In the genomic region with DNA sequence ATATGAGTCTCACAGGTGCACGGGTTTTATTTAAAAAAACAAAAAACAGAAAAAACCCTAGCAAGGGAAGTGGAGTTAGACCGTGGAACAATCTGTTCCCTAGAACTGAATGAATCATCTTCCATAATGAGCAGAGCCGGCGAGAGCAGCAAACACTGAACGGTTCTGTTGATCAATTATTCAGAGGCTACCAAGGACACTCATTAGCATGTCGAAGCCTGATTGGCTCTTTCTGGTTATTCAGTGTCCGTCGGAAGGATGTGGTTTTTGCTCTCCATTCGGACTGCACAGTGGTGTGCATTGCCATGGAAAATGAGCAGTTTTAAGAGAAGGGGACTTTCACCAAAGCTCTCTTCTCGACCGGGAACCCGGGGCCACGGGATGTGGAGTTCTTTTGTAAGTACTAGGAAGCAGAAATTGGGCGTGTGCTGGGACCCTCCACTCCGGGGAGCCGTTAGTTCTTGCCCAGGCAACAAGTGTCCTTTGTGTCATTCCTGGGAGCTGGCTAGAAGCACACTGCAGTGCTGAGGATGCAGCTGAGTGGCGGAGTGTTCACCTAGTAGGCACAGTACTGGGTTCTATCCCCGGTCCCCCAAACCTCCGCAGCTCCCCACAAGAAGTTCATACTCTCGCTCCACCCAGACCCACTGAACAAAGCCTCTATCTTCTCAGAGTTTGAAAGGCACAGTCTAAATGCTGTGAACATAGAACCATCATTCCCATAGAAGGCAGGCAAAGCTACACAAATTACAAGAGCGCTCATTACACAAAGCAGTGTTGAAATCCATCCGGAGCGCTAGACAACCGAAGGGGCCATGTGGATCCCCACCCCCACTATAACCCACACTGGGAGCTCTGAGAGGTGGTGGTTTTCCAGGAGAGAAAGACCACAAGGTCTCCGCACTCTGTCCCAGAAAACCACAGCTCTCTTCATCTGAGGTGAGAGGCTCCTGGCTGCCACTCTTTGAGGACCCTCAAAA, we compare ENCODE assay signal across 8 mouse cellular contexts.
DNase-seq lines count a peak whose midpoint lies in the region; ATAC-seq and TF ChIP-seq lines count a peak whose summit lies in the region.

No protein-coding gene starts in this region.

- no peak overlapping the region for H3K9ac ChIP-seq in embryonic facial prominence, embryonic 15.5 days
- no peak overlapping the region for H3K9ac ChIP-seq in intestine, postnatal 0 days (ENCODE audit: low read depth, low read length)
- no peak overlapping the region for H3K9ac ChIP-seq in limb, embryonic 15.5 days
- H3K9ac ChIP-seq in neural tube, embryonic 12.5 days: no peak overlapping the region
- no peak overlapping the region for H3K9ac ChIP-seq in heart, embryonic 12.5 days

- ATAC-seq in embryonic facial prominence, embryonic 15.5 days (ENCODE audit: insufficient number of reproducible peaks, low FRiP score, low TSS enrichment, low read depth): peak; percentile 36; the same call in 1 of the 2 replicates
- no peak for ATAC-seq in intestine, postnatal 0 days
- ATAC-seq in limb, embryonic 15.5 days (ENCODE audit: insufficient number of reproducible peaks, low FRiP score, low TSS enrichment, low read depth): no peak
- ATAC-seq in neural tube, embryonic 12.5 days (ENCODE audit: low FRiP score, low read depth): peak; percentile 91
- ATAC-seq in heart, embryonic 12.5 days (ENCODE audit: insufficient number of reproducible peaks, low FRiP score): no peak

- peak overlapping the region; percentile 11; the same call in 1 of the 2 replicates for H3K4me2 ChIP-seq in embryonic facial prominence, embryonic 15.5 days (replicated peaks)
- H3K4me2 ChIP-seq in intestine, postnatal 0 days (replicated peaks; ENCODE audit: low read depth): 0 out of 2 replicates have a peak overlapping the region, but pooled peaks have one; percentile 13
- H3K4me2 ChIP-seq in limb, embryonic 15.5 days: no peak overlapping the region; the same call in 1 of the 2 replicates
- H3K4me2 ChIP-seq in neural tube, embryonic 12.5 days (replicated peaks): peak overlapping the region; percentile 52
- no peak overlapping the region for H3K4me2 ChIP-seq in heart, embryonic 12.5 days

- H3K36me3 ChIP-seq in embryonic facial prominence, embryonic 15.5 days: no peaks in the 10 kb centered on the region
- H3K36me3 ChIP-seq in intestine, postnatal 0 days (ENCODE audit: control insufficient read depth, insufficient read depth): no peaks in the 10 kb centered on the region
- H3K36me3 ChIP-seq in limb, embryonic 15.5 days: no peaks in the 10 kb centered on the region
- H3K36me3 ChIP-seq in neural tube, embryonic 12.5 days: no peaks in the 10 kb centered on the region
- H3K36me3 ChIP-seq in heart, embryonic 12.5 days: no peaks in the 10 kb centered on the region

- 46% methylated on average over 25 of the region's 25 CpGs for whole genome bisulfite sequencing in embryonic facial prominence, embryonic 15.5 days
- 51% methylated on average over 25 of the region's 25 CpGs for WGBS in intestine, postnatal 0 days
- WGBS in limb, embryonic 15.5 days: 56% methylated on average over 25 of the region's 25 CpGs
- WGBS in neural tube, embryonic 12.5 days: 38% methylated on average over 25 of the region's 25 CpGs
- 70% methylated on average over 25 of the region's 25 CpGs for WGBS in heart, embryonic 12.5 days

- TF ChIP-seq CTCF in intestine, postnatal 0 days (IDR thresholded peaks at IDR 0.05; ENCODE audit: low read depth): no peak

- H3K4me3 ChIP-seq in embryonic facial prominence, embryonic 15.5 days (replicated peaks): no peak overlapping the region
- no peak overlapping the region for H3K4me3 ChIP-seq in intestine, postnatal 0 days (ENCODE audit: low read depth, low read length)
- H3K4me3 ChIP-seq in limb, embryonic 15.5 days: 0 out of 2 replicates have a peak overlapping the region, but pooled peaks have one; percentile 4
- no peak overlapping the region for H3K4me3 ChIP-seq in neural tube, embryonic 12.5 days
- no peak overlapping the region for H3K4me3 ChIP-seq in heart, embryonic 12.5 days

- H3K9me3 ChIP-seq in embryonic facial prominence, embryonic 15.5 days (replicated peaks): no peaks in the 10 kb centered on the region
- H3K9me3 ChIP-seq in intestine, postnatal 0 days (ENCODE audit: control insufficient read depth): no peaks in the 10 kb centered on the region
- no peaks in the 10 kb centered on the region for H3K9me3 ChIP-seq in limb, embryonic 15.5 days
- H3K9me3 ChIP-seq in neural tube, embryonic 12.5 days: no peaks in the 10 kb centered on the region
- H3K9me3 ChIP-seq in heart, embryonic 12.5 days (replicated peaks): no peaks in the 10 kb centered on the region

- H3K27ac ChIP-seq in embryonic facial prominence, embryonic 15.5 days (replicated peaks): no peak overlapping the region
- no peak overlapping the region for H3K27ac ChIP-seq in intestine, postnatal 0 days (ENCODE audit: low read depth, low read length)
- H3K27ac ChIP-seq in limb, embryonic 15.5 days: 0 out of 2 replicates have a peak overlapping the region, but pooled peaks have one; percentile 7
- H3K27ac ChIP-seq in neural tube, embryonic 12.5 days: peak overlapping the region; percentile 39
- H3K27ac ChIP-seq in heart, embryonic 12.5 days (ENCODE audit: poor library complexity, severe bottlenecking): no peak overlapping the region

- no peaks in the 10 kb centered on the region for H3K27me3 ChIP-seq in embryonic facial prominence, embryonic 15.5 days
- H3K27me3 ChIP-seq in intestine, postnatal 0 days (replicated peaks; ENCODE audit: control insufficient read depth, insufficient read depth, low read length): no peaks in the 10 kb centered on the region
- no peaks in the 10 kb centered on the region for H3K27me3 ChIP-seq in limb, embryonic 15.5 days
- H3K27me3 ChIP-seq in neural tube, embryonic 12.5 days (replicated peaks): no peaks in the 10 kb centered on the region
- peaks cover 19% of the 10 kb centered on the region; the same call in 1 of the 2 replicates for H3K27me3 ChIP-seq in heart, embryonic 12.5 days (replicated peaks)

- no peaks in the 10 kb centered on the region; the same call in 1 of the 2 replicates for H3K4me1 ChIP-seq in embryonic facial prominence, embryonic 15.5 days
- H3K4me1 ChIP-seq in intestine, postnatal 0 days (replicated peaks; ENCODE audit: control insufficient read depth, insufficient read depth, low read length): no peaks in the 10 kb centered on the region
- no peaks in the 10 kb centered on the region for H3K4me1 ChIP-seq in limb, embryonic 15.5 days
- peaks cover 18% of the 10 kb centered on the region for H3K4me1 ChIP-seq in neural tube, embryonic 12.5 days
- H3K4me1 ChIP-seq in heart, embryonic 12.5 days (replicated peaks): no peaks in the 10 kb centered on the region

- DNase-seq in ES-CJ7 (ENCODE audit: low read depth, low spot score): peak; percentile 74
- DNase-seq in adrenal gland, postnatal 25 days: peak; percentile 23
- DNase-seq in urinary bladder, postnatal 36 days (ENCODE audit: low spot score in 2 of 2): no peak

Comparison
In these comparisons a context has a peak if more than half of its experiments do, and no peak if none do; other contexts are left out.
1. DNase-seq: peak in ES-CJ7 (single experiment) and adrenal gland, postnatal 25 days (single experiment); none in urinary bladder, postnatal 36 days (0 of 2).
2. ATAC-seq: peak in embryonic facial prominence, embryonic 15.5 days (single experiment) and neural tube, embryonic 12.5 days (single experiment); none in intestine, postnatal 0 days (single experiment), limb, embryonic 15.5 days (single experiment) and heart, embryonic 12.5 days (single experiment).
3. H3K27ac ChIP-seq: peak in limb, embryonic 15.5 days (single experiment) and neural tube, embryonic 12.5 days (single experiment); none in embryonic facial prominence, embryonic 15.5 days (single experiment), intestine, postnatal 0 days (single experiment) and heart, embryonic 12.5 days (single experiment).
4. H3K4me2 ChIP-seq: peak in embryonic facial prominence, embryonic 15.5 days (single experiment), intestine, postnatal 0 days (single experiment) and neural tube, embryonic 12.5 days (single experiment); none in limb, embryonic 15.5 days (single experiment) and heart, embryonic 12.5 days (single experiment).